Mouse (Mus musculus): ENCODE results near the gene Cacna1b. TPM values are rescaled to one million over a fixed set of nuclear protein-coding genes. Genes with fewer than 3 reads are reported as not detected.

The Cacna1b gene
- polyA plus RNA-seq, 1 experiment, result 0.06 TPM

GRCm38 (mm10) chr2:24606531-24606930 is 156.4 kb downstream of the Cacna1b start:
- Histone ChIP-seq H3ac (ENCODE audit: control insufficient read depth, insufficient read length) (no peak overlapping the region), H3K27me3 (ENCODE audit: control insufficient read depth, insufficient read depth, insufficient read length) (no peaks in the 10 kb centered on the region), H3K4me3 (no peak overlapping the region), H3K36me3 (ENCODE audit: control insufficient read depth, insufficient read depth) (no peaks in the 10 kb centered on the region), H3K4me2 (ENCODE audit: low read depth) (no peak overlapping the region), H3K79me2 (ENCODE audit: control insufficient read depth, insufficient read depth) (no peaks in the 10 kb centered on the region)
- TF ChIP-seq E2F4 (IDR thresholded peaks at IDR 0.05; ENCODE audit: insufficient read depth) (no peak), POLR2A (IDR thresholded peaks at IDR 0.05; ENCODE audit: insufficient read length, low read depth) (no peak), TCF12 (IDR thresholded peaks at IDR 0.05; ENCODE audit: insufficient read depth, poor library complexity, severe bottlenecking) (no peak), MYOG (IDR thresholded peaks at IDR 0.05; ENCODE audit: control insufficient read depth in 1 of 3, insufficient read depth in 1 of 3, insufficient read length in 2 of 3, low read depth in 2 of 3) (no peak)

GRCm38 (mm10) chr2:24605096-24605495 is 157.9 kb downstream of the Cacna1b start:
- H3K36me3 ChIP-seq (ENCODE audit: control insufficient read depth, insufficient read depth), result no peaks in the 10 kb centered on the region
- no peaks in the 10 kb centered on the region for H3K27me3 ChIP-seq (ENCODE audit: control insufficient read depth, insufficient read depth, insufficient read length)
- no peak overlapping the region for H3K4me2 ChIP-seq (ENCODE audit: low read depth)
- no peak overlapping the region for H3ac ChIP-seq (ENCODE audit: control insufficient read depth, insufficient read length)
- H3K79me2 ChIP-seq (ENCODE audit: control insufficient read depth, insufficient read depth), result no peaks in the 10 kb centered on the region
- TF ChIP-seq POLR2A (IDR thresholded peaks at IDR 0.05; ENCODE audit: insufficient read length, low read depth) (no peak), CEBPB (IDR thresholded peaks at IDR 0.05; ENCODE audit: insufficient read depth, poor library complexity, severe bottlenecking) (no peak), SRF (IDR thresholded peaks at IDR 0.05; ENCODE audit: control insufficient read depth, insufficient read length, low read depth) (no peak), TCF3 (IDR thresholded peaks at IDR 0.05; ENCODE audit: insufficient read length, low read depth) (no peak), E2F4 (IDR thresholded peaks at IDR 0.05; ENCODE audit: insufficient read depth) (no peak), POLR2AphosphoS2 (IDR thresholded peaks at IDR 0.05; ENCODE audit: insufficient read length, low read depth) (no peak), TCF12 (IDR thresholded peaks at IDR 0.05; ENCODE audit: insufficient read depth, poor library complexity, severe bottlenecking) (no peak), MAX (IDR thresholded peaks at IDR 0.05; ENCODE audit: low read depth) (no peak), MYOG (IDR thresholded peaks at IDR 0.05; ENCODE audit: control insufficient read depth in 1 of 3, insufficient read depth in 1 of 3, insufficient read length in 2 of 3, low read depth in 2 of 3) (no peak), REST (IDR thresholded peaks at IDR 0.05; ENCODE audit: insufficient read depth, insufficient read length) (no peak), MYOD1 (IDR thresholded peaks at IDR 0.05; ENCODE audit: control insufficient read depth in 1 of 3, insufficient read length in 2 of 3, low read depth in 2 of 3) (no peak), USF1 (IDR thresholded peaks at IDR 0.05; ENCODE audit: low read depth) (no peak)
- H3K4me3 ChIP-seq, result no peak overlapping the region

- Histone ChIP-seq H3K4me2 (ENCODE audit: low read depth) (no peak overlapping the region), H3K79me2 (ENCODE audit: control insufficient read depth, insufficient read depth) (no peaks in the 10 kb centered on the region), H3K36me3 (ENCODE audit: control insufficient read depth, insufficient read depth) (no peaks in the 10 kb centered on the region), H3K27me3 (ENCODE audit: control insufficient read depth, insufficient read depth, insufficient read length) (no peaks in the 10 kb centered on the region), H3ac (ENCODE audit: control insufficient read depth, insufficient read length) (no peak overlapping the region), H3K4me3 (no peak overlapping the region)
- TF ChIP-seq MAX (IDR thresholded peaks at IDR 0.05; ENCODE audit: low read depth), result no peak
- no peak for TF ChIP-seq POLR2AphosphoS2 (IDR thresholded peaks at IDR 0.05; ENCODE audit: insufficient read length, low read depth)
Observed at GRCm38 (mm10) chr2:24589426-24589825, 173.5 kb downstream of the Cacna1b start.

GRCm38 (mm10) chr2:24587999-24588398 is 175.0 kb downstream of the Cacna1b start:
- no peaks in the 10 kb centered on the region for H3K27me3 ChIP-seq (ENCODE audit: control insufficient read depth, insufficient read depth, insufficient read length)
- H3K4me3 ChIP-seq, result no peak overlapping the region
- TF ChIP-seq TCF3 (IDR thresholded peaks at IDR 0.05; ENCODE audit: insufficient read length, low read depth) (no peak), MYOD1 (IDR thresholded peaks at IDR 0.05; ENCODE audit: control insufficient read depth in 1 of 3, insufficient read length in 2 of 3, low read depth in 2 of 3) (no peak), POLR2AphosphoS2 (IDR thresholded peaks at IDR 0.05; ENCODE audit: insufficient read length, low read depth) (no peak), MYOG (IDR thresholded peaks at IDR 0.05; ENCODE audit: control insufficient read depth in 1 of 3, insufficient read depth in 1 of 3, insufficient read length in 2 of 3, low read depth in 2 of 3) (no peak), POLR2A (IDR thresholded peaks at IDR 0.05; ENCODE audit: insufficient read length, low read depth) (no peak)

GRCm38 (mm10) chr2:24574616-24575015 is 188.3 kb downstream of the Cacna1b start:
- H3K36me3 ChIP-seq (ENCODE audit: control insufficient read depth, insufficient read depth), result no peaks in the 10 kb centered on the region
- no peak overlapping the region for H3ac ChIP-seq (ENCODE audit: control insufficient read depth, insufficient read length)
- no peak overlapping the region for H3K4me3 ChIP-seq
- H3K27me3 ChIP-seq (ENCODE audit: control insufficient read depth, insufficient read depth, insufficient read length), result peaks cover 25% of the 10 kb centered on the region
- TF ChIP-seq MAX (IDR thresholded peaks at IDR 0.05; ENCODE audit: low read depth), result no peak
- no peaks in the 10 kb centered on the region for H3K79me2 ChIP-seq (ENCODE audit: control insufficient read depth, insufficient read depth)
- no peak overlapping the region for H3K4me2 ChIP-seq (ENCODE audit: low read depth)

More at GRCm38 (mm10) chr2:24587999-24588398, 175.0 kb downstream of the Cacna1b start:
- H3K79me2 ChIP-seq (ENCODE audit: control insufficient read depth, insufficient read depth), result no peaks in the 10 kb centered on the region
- H3ac ChIP-seq (ENCODE audit: control insufficient read depth, insufficient read length), result no peak overlapping the region
- no peak overlapping the region for H3K4me2 ChIP-seq (ENCODE audit: low read depth)
- H3K36me3 ChIP-seq (ENCODE audit: control insufficient read depth, insufficient read depth), result no peaks in the 10 kb centered on the region

- Histone ChIP-seq H3K79me2 (ENCODE audit: control insufficient read depth, insufficient read depth) (no peaks in the 10 kb centered on the region), H3K27me3 (ENCODE audit: control insufficient read depth, insufficient read depth, insufficient read length) (peaks cover 14% of the 10 kb centered on the region), H3ac (ENCODE audit: control insufficient read depth, insufficient read length) (no peak overlapping the region), H3K4me2 (ENCODE audit: low read depth) (no peak overlapping the region), H3K36me3 (ENCODE audit: control insufficient read depth, insufficient read depth) (no peaks in the 10 kb centered on the region), H3K4me3 (no peak overlapping the region)
- TF ChIP-seq MYOG (IDR thresholded peaks at IDR 0.05; ENCODE audit: control insufficient read depth in 1 of 3, insufficient read depth in 1 of 3, insufficient read length in 2 of 3, low read depth in 2 of 3) (no peak), CEBPB (IDR thresholded peaks at IDR 0.05; ENCODE audit: insufficient read depth, poor library complexity, severe bottlenecking) (no peak), POLR2AphosphoS2 (IDR thresholded peaks at IDR 0.05; ENCODE audit: insufficient read length, low read depth) (no peak), MAX (IDR thresholded peaks at IDR 0.05; ENCODE audit: low read depth) (no peak), TCF3 (IDR thresholded peaks at IDR 0.05; ENCODE audit: insufficient read length, low read depth) (no peak), MYOD1 (IDR thresholded peaks at IDR 0.05; ENCODE audit: control insufficient read depth in 1 of 3, insufficient read length in 2 of 3, low read depth in 2 of 3) (no peak), TCF12 (IDR thresholded peaks at IDR 0.05; ENCODE audit: insufficient read depth, poor library complexity, severe bottlenecking) (no peak), E2F4 (IDR thresholded peaks at IDR 0.05; ENCODE audit: insufficient read depth) (no peak), REST (IDR thresholded peaks at IDR 0.05; ENCODE audit: insufficient read depth, insufficient read length) (no peak)
Observed at GRCm38 (mm10) chr2:24570917-24571316, 192.0 kb downstream of the Cacna1b start.
